Mouse (Mus musculus) C2C12 (cell line): Measurements from ENCODE around the gene Limd1.

Source experiments
- CEBPB ChIP-seq: IDR thresholded peaks from one replicate; pipeline ENCODE4 v1.6.1; 2011; ENCODE audit warnings: low read depth, mild to moderate bottlenecking, control low read depth, moderate library complexity
- CTCF ChIP-seq: IDR thresholded peaks from one replicate; pipeline ENCODE4 v1.5.1; 2011; ENCODE audit not compliant: control insufficient read depth, insufficient read depth, insufficient read length
- FOSL1 ChIP-seq: IDR thresholded peaks from one replicate; pipeline ENCODE4 v1.8.0; 2011; ENCODE audit warnings: mild to moderate bottlenecking, low read length; ENCODE audit not compliant: poor library complexity, insufficient read depth, severe bottlenecking
- MYOD1 ChIP-seq: IDR thresholded peaks from one replicate; pipeline ENCODE4 v1.6.1; 2011; ENCODE audit warnings: low read depth; ENCODE audit not compliant: control insufficient read depth, insufficient read length
- MYOG ChIP-seq: IDR thresholded peaks from one replicate; pipeline ENCODE4 v1.6.1; 2011; ENCODE audit not compliant: control insufficient read depth, insufficient read length; ENCODE audit errors: extremely low read depth
- USF1 ChIP-seq: IDR thresholded peaks from one replicate; pipeline ENCODE4 v1.6.1; 2011; ENCODE audit warnings: low read depth, mild to moderate bottlenecking, control low read depth, moderate library complexity

GRCm38 (mm10) chr9:123539093-123539492 is 60.6 kb downstream of the Limd1 start:
- TF ChIP-seq CTCF (no peak), CEBPB (no peak), MYOG (no peak), MYOD1 (no peak), FOSL1 (no peak), USF1 (no peak)
